Mouse (Mus musculus) limb, embryonic 14.5 days (tissue): Measurements from ENCODE around the gene Ptprr. TPM values are rescaled to one million over a fixed set of nuclear protein-coding genes. Genes with fewer than 3 reads are reported as not detected.

Experiments used
- ATAC-seq: fragments of 200-750 bp; cut with Nextera tagmentation; 2 replicates; pipeline ENCODE4 v1.8.0; 2017; ENCODE audit warnings: low read depth, moderate number of reproducible peaks, moderate TSS enrichment; ENCODE audit not compliant: low FRiP score
- DNase-seq: peaks from one replicate; pipeline ENCODE4 v3.0.0-alpha.2; 2015; ENCODE audit warnings: low spot score
- H3K27ac ChIP-seq: fragments of 300-500 bp; sonication (generic); replicated peaks from 2 replicates; pipeline ENCODE4 v1.5.1; 2014; ENCODE audit warnings: low read depth, mild to moderate bottlenecking, low read length, moderate library complexity, mixed read lengths
- H3K27me3 ChIP-seq: fragments of 300-500 bp; sonication (generic); 2 replicates; pipeline ENCODE4 v1.6.1; 2014; ENCODE audit warnings: low read length, mixed read lengths; ENCODE audit not compliant: control insufficient read depth, insufficient read depth
- H3K36me3 ChIP-seq: fragments of 300-500 bp; sonication (generic); 2 replicates; pipeline ENCODE4 v1.6.1; 2014; ENCODE audit warnings: mild to moderate bottlenecking, low read length, moderate library complexity, mixed read lengths; ENCODE audit not compliant: control insufficient read depth, insufficient read depth
- H3K4me1 ChIP-seq: fragments of 300-500 bp; sonication (generic); 2 replicates; pipeline ENCODE4 v1.6.1; 2014; ENCODE audit warnings: antibody characterized with exemption, low read length, mixed read lengths; ENCODE audit not compliant: control insufficient read depth, insufficient read depth
- H3K4me2 ChIP-seq: fragments of 300-500 bp; sonication (generic); replicated peaks from 2 replicates; pipeline ENCODE4 v1.6.1; 2014; ENCODE audit warnings: low read depth, mild to moderate bottlenecking, low read length, moderate library complexity; ENCODE audit not compliant: severe bottlenecking
- H3K4me3 ChIP-seq: fragments of 300-500 bp; sonication (generic); replicated peaks from 2 replicates; pipeline ENCODE4 v1.5.1; 2014; ENCODE audit warnings: low read length
- H3K9ac ChIP-seq: fragments of 300-500 bp; sonication (generic); 2 replicates; pipeline ENCODE4 v1.6.1; 2014; ENCODE audit warnings: mild to moderate bottlenecking, low read depth, low read length, moderate library complexity; ENCODE audit not compliant: severe bottlenecking
- H3K9me3 ChIP-seq: fragments of 300-500 bp; sonication (generic); 2 replicates; pipeline ENCODE4 v1.6.1; 2016; ENCODE audit warnings: low read length; ENCODE audit not compliant: control insufficient read depth
- POLR2A ChIP-seq: fragments of 200-500 bp; IDR thresholded peaks from 2 replicates; pipeline ENCODE4 v1.8.0; 2012; ENCODE audit warnings: inconsistent platforms, mild to moderate bottlenecking, moderate library complexity, borderline replicate concordance; ENCODE audit not compliant: insufficient read depth, insufficient read length; ENCODE audit errors: extremely low read depth
- WGBS: fragments of 180-500 bp; shearing (Covaris S2); extraction: QIAGEN DNeasy Blood & Tissue Kit; methylation state at CpG from one replicate; pipeline ENCODE4 v1.1.7; 2014; 5-methylcytosine and 5-hydroxymethylcytosine counted together
- polyA plus RNA-seq, 2 experiments: library from polyadenylated mRNA; depleted of rRNA in 1 of 2; stranded (reverse) in 1 of 2; unstranded in 1 of 2; fragments of >200 nt; fragmentation: Nextera tagmentation in 1 of 2; extraction: Ambion mirVana in 1 of 2; gene quantifications; 2 replicates each; pipeline versions ENCODE4 v1.2.1 to v1.2.3; 2012 to 2014

Gene Ptprr
- polyA plus RNA-seq, 2 experiments: 0.16 to 0.41 TPM

GRCm38 (mm10) chr10:116245632-116246031 lies 227.6 kb downstream of the Ptprr start:
- Histone ChIP-seq H3K27ac (no peak overlapping the region), H3K9me3 (no peaks in the 10 kb centered on the region), H3K36me3 (no peaks in the 10 kb centered on the region), H3K4me3 (no peak overlapping the region), H3K4me2 (no peak overlapping the region), H3K9ac (no peak overlapping the region), H3K4me1 (no peaks in the 10 kb centered on the region), H3K27me3 (no peaks in the 10 kb centered on the region)
- WGBS: 69% methylated on average over 2 of the region's 2 CpGs
- ATAC-seq (no peak), DNase-seq (no peak)
- no peak for TF ChIP-seq POLR2A

DNA sequence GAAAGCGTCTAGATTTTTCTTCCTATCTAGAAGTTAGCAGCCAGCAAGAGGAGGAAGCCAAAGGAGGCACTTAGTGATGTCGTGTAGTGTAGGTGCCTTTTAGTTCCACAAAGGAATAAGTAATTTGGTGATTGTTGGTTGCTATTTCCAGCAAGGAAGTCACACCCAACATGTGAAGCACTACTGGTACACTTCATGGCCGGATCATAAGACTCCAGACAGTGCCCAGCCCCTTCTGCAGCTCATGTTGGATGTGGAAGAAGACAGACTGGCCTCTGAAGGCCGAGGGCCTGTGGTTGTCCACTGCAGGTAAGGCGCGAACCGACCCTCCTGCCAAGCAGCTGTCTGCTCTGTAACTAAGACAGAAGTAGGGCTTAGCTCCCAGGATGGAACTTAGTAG lies 234.7 kb downstream of the Ptprr start:
- Histone ChIP-seq H3K4me1 (no peaks in the 10 kb centered on the region), H3K36me3 (no peaks in the 10 kb centered on the region), H3K4me2 (no peak overlapping the region), H3K27me3 (no peaks in the 10 kb centered on the region), H3K27ac (no peak overlapping the region), H3K4me3 (no peak overlapping the region), H3K9me3 (no peaks in the 10 kb centered on the region), H3K9ac (no peak overlapping the region)
- DNase-seq (no peak), ATAC-seq (no peak)
- no peak for TF ChIP-seq POLR2A
- WGBS: 81% methylated on average over 7 of the region's 7 CpGs

- Histone ChIP-seq H3K27ac (no peak overlapping the region), H3K4me2 (no peak overlapping the region), H3K36me3 (no peaks in the 10 kb centered on the region), H3K4me1 (no peaks in the 10 kb centered on the region), H3K9me3 (no peaks in the 10 kb centered on the region), H3K27me3 (no peaks in the 10 kb centered on the region), H3K9ac (no peak overlapping the region), H3K4me3 (no peak overlapping the region)
- TF ChIP-seq POLR2A: no peak
- DNase-seq: no peak
- 50% methylated on average over 6 of the region's 6 CpGs for WGBS
- no peak for ATAC-seq
Measured at GRCm38 (mm10) chr10:116253972-116254371, 236.0 kb downstream of the Ptprr start.

- peaks cover 12% of the 10 kb centered on the region; the same call in 1 of the 2 replicates for H3K4me1 ChIP-seq
- WGBS: 85% methylated on average over 4 of the region's 4 CpGs
- no peak overlapping the region for H3K4me3 ChIP-seq
- no peak overlapping the region for H3K9ac ChIP-seq
- H3K27ac ChIP-seq: no peak overlapping the region
- no peak for ATAC-seq
- H3K36me3 ChIP-seq: no peaks in the 10 kb centered on the region
- no peaks in the 10 kb centered on the region for H3K27me3 ChIP-seq
- TF ChIP-seq POLR2A: no peak
- H3K4me2 ChIP-seq: no peak overlapping the region
- no peak for DNase-seq
- H3K9me3 ChIP-seq: no peaks in the 10 kb centered on the region
Measured at GRCm38 (mm10) chr10:116259298-116259697, 241.3 kb downstream of the Ptprr start.

GRCm38 (mm10) chr10:116260658-116261433 lies 242.8 kb downstream of the Ptprr start:
- Histone ChIP-seq H3K4me1 (peaks cover 12% of the 10 kb centered on the region; the same call in 1 of the 2 replicates), H3K9ac (no peak overlapping the region), H3K4me3 (no peak overlapping the region), H3K27me3 (no peaks in the 10 kb centered on the region), H3K27ac (no peak overlapping the region), H3K9me3 (no peaks in the 10 kb centered on the region), H3K36me3 (no peaks in the 10 kb centered on the region), H3K4me2 (no peak overlapping the region)
- WGBS: 63% methylated on average over 13 of the region's 13 CpGs
- no peak for TF ChIP-seq POLR2A
- ATAC-seq (peak; percentile 50), DNase-seq (peak; percentile 65)
